Mouse (Mus musculus) heart, embryonic 13.5 days (tissue): ENCODE data around the gene Myo10. TPM values are rescaled to one million over a fixed set of nuclear protein-coding genes. Genes with fewer than 3 reads are reported as not detected.

Experiments used
- ATAC-seq: fragments of 200-750 bp; cut with Nextera tagmentation; 2 replicates; pipeline ENCODE4 v1.8.0; 2017; ENCODE audit warnings: moderate TSS enrichment; ENCODE audit not compliant: insufficient number of reproducible peaks, low FRiP score, low TSS enrichment; ENCODE audit errors: extremely low read depth
- H3K27ac ChIP-seq: fragments of 300-500 bp; sonication (generic); replicated peaks from 2 replicates; pipeline ENCODE4 v1.5.1; 2015; ENCODE audit warnings: moderate library complexity, mild to moderate bottlenecking, inconsistent platforms
- H3K27me3 ChIP-seq: fragments of 300-500 bp; sonication (generic); replicated peaks from 2 replicates; pipeline ENCODE4 v1.6.1; 2015; ENCODE audit warnings: mild to moderate bottlenecking, inconsistent platforms
- H3K36me3 ChIP-seq: fragments of 300-500 bp; sonication (generic); 2 replicates; pipeline ENCODE4 v1.6.1; 2015; ENCODE audit warnings: mild to moderate bottlenecking, inconsistent platforms
- H3K4me1 ChIP-seq: fragments of 300-500 bp; sonication (generic); 2 replicates; pipeline ENCODE4 v1.6.1; 2015; ENCODE audit warnings: inconsistent platforms
- H3K4me2 ChIP-seq: fragments of 300-500 bp; sonication (generic); 2 replicates; pipeline ENCODE4 v1.6.1; 2015; ENCODE audit warnings: inconsistent platforms, mild to moderate bottlenecking, moderate library complexity
- H3K4me3 ChIP-seq: fragments of 300-500 bp; sonication (generic); 2 replicates; pipeline ENCODE4 v1.5.1; 2015; ENCODE audit warnings: moderate library complexity, mild to moderate bottlenecking, inconsistent platforms
- H3K9ac ChIP-seq: fragments of 300-500 bp; sonication (generic); 2 replicates; pipeline ENCODE4 v1.6.1; 2015; ENCODE audit warnings: inconsistent platforms, mild to moderate bottlenecking, moderate library complexity
- H3K9me3 ChIP-seq: fragments of 300-500 bp; sonication (generic); 2 replicates; pipeline ENCODE4 v1.6.1; 2016; ENCODE audit warnings: inconsistent platforms
- WGBS: fragments of 180-500 bp; shearing (Covaris S2); methylation state at CpG from one replicate; pipeline ENCODE4 v1.1.7; 2015; ENCODE audit warnings: mixed read lengths; 5-methylcytosine and 5-hydroxymethylcytosine counted together
- polyA plus RNA-seq: library from polyadenylated mRNA; unstranded; fragments of >200 nt; fragmentation: Nextera tagmentation; extraction: Ambion mirVana; gene quantifications from 2 replicates; pipeline ENCODE4 v1.2.1, GENCODE M21; 2015

Gene Myo10
- polyA plus RNA-seq, 1 experiment from 2014 or later = 11.0 TPM

GRCm38 (mm10) chr15:25808677-25809460 is 186.5 kb downstream of the Myo10 start:
- Histone ChIP-seq H3K4me2 (no peak overlapping the region), H3K4me1 (peaks cover 15% of the 10 kb centered on the region), H3K27ac (no peak overlapping the region), H3K27me3 (no peaks in the 10 kb centered on the region), H3K36me3 (peaks cover 76% of the 10 kb centered on the region), H3K9ac (no peak overlapping the region), H3K9me3 (no peaks in the 10 kb centered on the region), H3K4me3 (no peak overlapping the region)
- WGBS = 86% methylated on average over 20 of the region's 20 CpGs
- no peak for ATAC-seq

DNA sequence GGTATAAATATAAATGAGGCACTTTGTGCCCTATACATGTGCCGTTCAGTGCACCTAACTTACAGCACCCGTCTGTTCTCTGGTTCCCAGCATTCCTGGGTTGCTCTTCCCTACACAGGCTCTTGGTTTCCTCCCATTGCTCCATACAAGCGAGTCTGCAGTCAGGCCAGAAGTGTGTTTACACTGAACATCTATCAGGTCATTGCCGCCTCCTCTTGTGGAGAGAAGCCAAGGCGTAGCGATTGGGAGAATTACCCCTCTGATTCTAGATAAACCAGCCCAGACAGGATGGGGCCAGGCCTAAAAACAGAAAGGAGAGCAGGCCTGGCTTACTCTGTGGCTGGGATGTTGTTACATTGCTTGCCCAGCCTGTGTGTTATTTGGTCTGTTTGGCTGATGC is 187.3 kb downstream of the Myo10 start:
- Histone ChIP-seq H3K36me3 (peaks cover 75% of the 10 kb centered on the region), H3K9me3 (peaks cover 3% of the 10 kb centered on the region; the same call in 1 of the 2 replicates), H3K4me2 (no peak overlapping the region), H3K9ac (no peak overlapping the region), H3K27me3 (no peaks in the 10 kb centered on the region), H3K27ac (no peak overlapping the region), H3K4me1 (peaks cover 15% of the 10 kb centered on the region), H3K4me3 (no peak overlapping the region)
- ATAC-seq = no peak
- 39% methylated on average over 6 of the region's 6 CpGs for WGBS

- no peak overlapping the region for H3K27ac ChIP-seq
- H3K4me1 ChIP-seq = peaks cover 15% of the 10 kb centered on the region
- H3K4me3 ChIP-seq = no peak overlapping the region
- H3K27me3 ChIP-seq = no peaks in the 10 kb centered on the region
- peaks cover 73% of the 10 kb centered on the region for H3K36me3 ChIP-seq
- H3K4me2 ChIP-seq = peak overlapping the region; percentile 43
- 0 out of 2 replicates have a peak overlapping the region, but pooled peaks have one; percentile 3 for H3K9ac ChIP-seq
- WGBS = 64% methylated on average over 11 of the region's 11 CpGs
- H3K9me3 ChIP-seq = peaks cover 14% of the 10 kb centered on the region
- ATAC-seq = no peak
Measured at GRCm38 (mm10) chr15:25811834-25812250, 189.5 kb downstream of the Myo10 start.

- Histone ChIP-seq H3K27me3 (no peaks in the 10 kb centered on the region), H3K36me3 (peaks cover 67% of the 10 kb centered on the region), H3K9me3 (peaks cover 14% of the 10 kb centered on the region), H3K27ac (no peak overlapping the region), H3K9ac (0 out of 2 replicates have a peak overlapping the region, but pooled peaks have one; percentile 24), H3K4me1 (peaks cover 15% of the 10 kb centered on the region), H3K4me2 (peak overlapping the region; percentile 43), H3K4me3 (no peak overlapping the region)
- WGBS = 58% methylated on average over 12 of the region's 12 CpGs
- ATAC-seq = peak; percentile 32; the same call in 1 of the 2 replicates
Measured at GRCm38 (mm10) chr15:25812479-25812878, 190.2 kb downstream of the Myo10 start.

DNA sequence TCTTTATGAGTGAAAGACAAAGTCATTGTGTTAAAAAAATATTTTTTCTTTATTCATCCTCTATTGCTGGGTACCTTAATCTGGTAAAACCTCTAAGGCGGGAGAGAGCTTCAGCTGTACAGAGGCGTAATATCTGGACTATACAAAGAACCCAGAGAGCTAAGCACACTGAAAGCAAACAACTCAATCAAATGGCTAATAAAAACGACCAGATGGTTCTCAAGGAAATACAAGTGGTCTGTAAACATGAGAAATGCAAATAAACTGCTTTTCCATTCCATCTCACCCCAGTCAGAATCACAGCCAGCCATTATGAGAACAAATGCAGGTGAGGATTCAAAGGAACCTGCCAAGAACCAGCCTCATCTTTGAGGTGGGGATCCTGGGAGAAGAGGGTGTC is 192.2 kb downstream of the Myo10 start:
- Histone ChIP-seq H3K27me3 (no peaks in the 10 kb centered on the region), H3K9ac (no peak overlapping the region), H3K27ac (no peak overlapping the region), H3K4me2 (no peak overlapping the region), H3K36me3 (peaks cover 49% of the 10 kb centered on the region), H3K9me3 (peaks cover 14% of the 10 kb centered on the region), H3K4me1 (peaks cover 14% of the 10 kb centered on the region), H3K4me3 (no peak overlapping the region)
- no peak for ATAC-seq
- 82% methylated on average over 3 of the region's 3 CpGs for WGBS

GRCm38 (mm10) chr15:25817191-25817590 is 194.9 kb downstream of the Myo10 start:
- WGBS = 74% methylated on average over 2 of the region's 2 CpGs
- no peak for ATAC-seq
- H3K4me1 ChIP-seq = peaks cover 3% of the 10 kb centered on the region; the same call in 1 of the 2 replicates

DNA sequence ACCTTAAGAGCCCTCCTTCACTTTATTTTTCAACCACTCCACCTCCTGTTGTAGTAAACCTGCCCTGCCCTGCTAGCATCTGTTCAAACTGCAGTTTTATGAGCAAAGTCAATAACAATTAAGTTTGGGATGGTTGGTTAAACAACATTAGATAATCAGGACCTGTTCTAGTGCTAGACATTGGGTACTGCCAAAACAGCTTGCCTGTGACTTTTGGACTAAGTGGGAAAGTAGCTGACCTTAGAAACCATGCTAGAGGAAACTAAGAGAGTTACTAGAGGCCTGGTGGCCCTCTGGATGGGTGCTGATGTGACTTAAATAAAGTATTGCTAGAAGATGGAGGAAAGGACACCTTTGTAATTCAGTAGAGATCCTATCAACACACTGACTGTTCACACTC is 199.7 kb downstream of the Myo10 start:
- peaks cover 10% of the 10 kb centered on the region for H3K9me3 ChIP-seq
- H3K27me3 ChIP-seq = no peaks in the 10 kb centered on the region
- ATAC-seq = no peak
- no peak overlapping the region for H3K4me3 ChIP-seq
- H3K4me2 ChIP-seq = no peak overlapping the region
- H3K9ac ChIP-seq = no peak overlapping the region
- H3K4me1 ChIP-seq = no peaks in the 10 kb centered on the region
- no peaks in the 10 kb centered on the region for H3K36me3 ChIP-seq
- H3K27ac ChIP-seq = no peak overlapping the region

More at GRCm38 (mm10) chr15:25817191-25817590, 194.9 kb downstream of the Myo10 start:
- H3K27ac ChIP-seq = no peak overlapping the region
- peaks cover 24% of the 10 kb centered on the region for H3K9me3 ChIP-seq
- H3K9ac ChIP-seq = no peak overlapping the region
- peaks cover 28% of the 10 kb centered on the region for H3K36me3 ChIP-seq
- H3K4me3 ChIP-seq = no peak overlapping the region
- no peaks in the 10 kb centered on the region for H3K27me3 ChIP-seq
- no peak overlapping the region for H3K4me2 ChIP-seq

- H3K9ac ChIP-seq = no peak overlapping the region
- peaks cover 10% of the 10 kb centered on the region for H3K9me3 ChIP-seq
- no peaks in the 10 kb centered on the region for H3K36me3 ChIP-seq
- WGBS = 35% methylated on average over 3 of the region's 3 CpGs
- H3K27ac ChIP-seq = no peak overlapping the region
- no peak for ATAC-seq
- H3K4me1 ChIP-seq = no peaks in the 10 kb centered on the region
- H3K4me3 ChIP-seq = no peak overlapping the region
- H3K4me2 ChIP-seq = no peak overlapping the region
- H3K27me3 ChIP-seq = no peaks in the 10 kb centered on the region
Measured at GRCm38 (mm10) chr15:25822656-25823055, 200.3 kb downstream of the Myo10 start.

DNA sequence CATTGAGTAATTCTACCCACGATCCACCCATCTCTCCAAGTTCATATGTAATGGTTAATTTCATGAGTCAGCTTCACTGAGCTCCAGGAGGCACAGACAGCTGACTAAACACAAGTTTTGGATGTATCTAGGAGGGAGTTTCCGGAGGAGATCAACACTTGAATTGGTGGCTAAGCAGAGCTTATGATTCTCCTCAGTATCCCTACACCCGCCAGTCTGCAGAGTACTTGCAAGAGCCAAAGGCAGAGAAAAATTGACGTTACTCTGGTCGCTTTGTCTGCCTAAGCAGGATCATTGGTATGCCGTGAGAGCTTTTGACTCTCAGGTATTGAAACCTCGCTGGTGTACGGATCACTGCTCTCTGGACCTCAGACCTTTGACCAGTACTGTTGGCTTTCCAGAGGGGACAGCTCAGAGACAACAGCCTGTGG is 204.2 kb downstream of the Myo10 start:
- H3K9ac ChIP-seq = no peak overlapping the region
- 75% methylated on average over 8 of the region's 8 CpGs for WGBS

GRCm38 (mm10) chr15:25828464-25828863 is 206.1 kb downstream of the Myo10 start:
- Histone ChIP-seq H3K4me3 (no peak overlapping the region), H3K4me1 (peaks cover 13% of the 10 kb centered on the region), H3K27ac (no peak overlapping the region), H3K9ac (no peak overlapping the region), H3K27me3 (no peaks in the 10 kb centered on the region), H3K9me3 (no peaks in the 10 kb centered on the region), H3K4me2 (no peak overlapping the region), H3K36me3 (no peaks in the 10 kb centered on the region)
- WGBS = 68% methylated on average over 10 of the region's 10 CpGs
- ATAC-seq = no peak

More for the DNA sequence above, 204.2 kb downstream of the Myo10 start:
- Histone ChIP-seq H3K9me3 (no peaks in the 10 kb centered on the region), H3K27me3 (no peaks in the 10 kb centered on the region), H3K4me1 (peaks cover 13% of the 10 kb centered on the region), H3K4me3 (no peak overlapping the region), H3K36me3 (no peaks in the 10 kb centered on the region), H3K4me2 (no peak overlapping the region), H3K27ac (no peak overlapping the region)
- ATAC-seq = no peak

DNA sequence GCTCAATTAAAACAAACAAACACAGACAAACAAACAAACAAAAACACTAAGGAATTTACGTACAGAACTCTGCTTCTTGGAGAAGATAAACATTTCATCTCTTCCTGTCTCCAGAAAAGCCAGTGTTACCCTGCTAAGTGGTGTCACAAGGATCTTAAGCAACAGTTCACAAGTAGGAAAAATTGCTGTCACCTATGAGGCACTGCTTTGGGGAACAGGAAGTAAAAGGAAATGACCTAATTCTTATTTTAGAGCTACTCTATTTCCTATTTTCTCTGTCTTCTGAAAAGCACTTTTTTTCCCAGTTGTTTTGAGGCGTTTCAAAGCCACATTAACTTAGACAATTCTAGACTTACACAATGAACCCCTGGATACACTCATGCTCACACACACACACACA is 208.1 kb downstream of the Myo10 start:
- no peak overlapping the region for H3K4me2 ChIP-seq
- peak overlapping the region; percentile 65 for H3K27ac ChIP-seq
- H3K4me1 ChIP-seq = peaks cover 13% of the 10 kb centered on the region
- H3K9ac ChIP-seq = no peak overlapping the region
- ATAC-seq = no peak
- no peak overlapping the region for H3K4me3 ChIP-seq
- H3K36me3 ChIP-seq = no peaks in the 10 kb centered on the region
- no peaks in the 10 kb centered on the region for H3K27me3 ChIP-seq
- 63% methylated on average over 2 of the region's 2 CpGs for WGBS
- H3K9me3 ChIP-seq = no peaks in the 10 kb centered on the region

DNA sequence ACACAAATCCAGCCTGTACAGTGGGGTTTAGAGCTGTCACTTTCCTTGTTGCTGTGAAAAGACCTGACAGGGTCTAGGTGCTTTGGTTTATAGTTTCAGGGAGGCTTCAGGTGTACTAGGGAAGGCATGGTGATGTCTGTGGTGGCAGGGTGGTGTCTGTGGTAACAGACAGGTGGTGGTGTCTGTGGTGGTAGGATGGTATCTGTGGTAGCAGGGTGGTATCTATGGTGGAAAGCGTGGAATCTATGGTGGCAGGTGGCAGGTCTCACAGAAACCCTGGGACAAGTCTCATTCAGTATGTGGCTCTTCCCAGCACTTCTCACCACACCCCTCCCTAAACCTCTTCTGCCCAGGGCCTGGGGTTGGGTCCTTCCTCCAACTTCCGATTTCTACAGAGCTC is 212.0 kb downstream of the Myo10 start:
- Histone ChIP-seq H3K9ac (no peak overlapping the region), H3K27me3 (no peaks in the 10 kb centered on the region), H3K27ac (no peak overlapping the region), H3K9me3 (0 out of 2 replicates have a peak, but pooled peaks cover 6% of the 10 kb centered on the region), H3K36me3 (no peaks in the 10 kb centered on the region), H3K4me2 (no peak overlapping the region), H3K4me1 (peaks cover 10% of the 10 kb centered on the region), H3K4me3 (no peak overlapping the region)
- 82% methylated on average over 2 of the region's 2 CpGs for WGBS
- ATAC-seq = no peak
